Mouse (Mus musculus): Measurements from ENCODE around the gene Thtpa. TPM values are rescaled to one million over a fixed set of nuclear protein-coding genes. Genes with fewer than 3 reads are reported as not detected.

Gene Thtpa
- polyA plus RNA-seq, 1 experiment: 13.8 TPM

GRCm38 (mm10) chr14:55064481-55065370, 29.9 kb upstream of the Thtpa start:
- no peaks in the 10 kb centered on the region for H3K36me3 ChIP-seq (ENCODE audit: control insufficient read depth, insufficient read depth, low read length)
- 87% methylated on average over 35 of the region's 35 CpGs for WGBS
- no peak for TF ChIP-seq CTCF (conservative IDR thresholded peaks at IDR 0.05; ENCODE audit: insufficient read depth, insufficient read length, low read depth, low read length)
- TF ChIP-seq POLR2A (IDR thresholded peaks at IDR 0.05; ENCODE audit: low read depth, low read length): no peak

GRCm38 (mm10) chr14:55065391-55065790, 29.2 kb upstream of the Thtpa start:
- H3K4me3 ChIP-seq (ENCODE audit: insufficient read depth, low read depth, low read length): no peak overlapping the region
- 91% methylated on average over 13 of the region's 13 CpGs for WGBS
- TF ChIP-seq CTCF (conservative IDR thresholded peaks at IDR 0.05; ENCODE audit: insufficient read depth, insufficient read length, low read depth, low read length) (no peak), POLR2A (IDR thresholded peaks at IDR 0.05; ENCODE audit: low read depth, low read length) (no peak)
- H3K27me3 ChIP-seq (replicated peaks; ENCODE audit: control insufficient read depth, insufficient read depth, low read length): no peaks in the 10 kb centered on the region
- H3K4me1 ChIP-seq (ENCODE audit: control insufficient read depth, insufficient read depth, low read length): no peaks in the 10 kb centered on the region
- no peaks in the 10 kb centered on the region for H3K36me3 ChIP-seq (ENCODE audit: control insufficient read depth, insufficient read depth, low read length)
- DNase-seq: no peak
- no peak overlapping the region for H3K27ac ChIP-seq (ENCODE audit: insufficient read depth, low read depth, low read length)

More at GRCm38 (mm10) chr14:55064481-55065370, 29.9 kb upstream of the Thtpa start:
- H3K4me1 ChIP-seq (ENCODE audit: control insufficient read depth, insufficient read depth, low read length): no peaks in the 10 kb centered on the region; the same call in 1 of the 2 replicates
- no peaks in the 10 kb centered on the region for H3K27me3 ChIP-seq (replicated peaks; ENCODE audit: control insufficient read depth, insufficient read depth, low read length)
- H3K4me3 ChIP-seq (ENCODE audit: insufficient read depth, low read depth, low read length): no peak overlapping the region
- DNase-seq: no peak
- H3K27ac ChIP-seq (ENCODE audit: insufficient read depth, low read depth, low read length): no peak overlapping the region

GRCm38 (mm10) chr14:55066042-55066441, 28.5 kb upstream of the Thtpa start:
- 92% methylated on average over 8 of the region's 8 CpGs for WGBS
- no peaks in the 10 kb centered on the region for H3K27me3 ChIP-seq (replicated peaks; ENCODE audit: control insufficient read depth, insufficient read depth, low read length)
- no peak for DNase-seq
- no peak overlapping the region for H3K4me3 ChIP-seq (ENCODE audit: insufficient read depth, low read depth, low read length)
- H3K36me3 ChIP-seq (ENCODE audit: control insufficient read depth, insufficient read depth, low read length): no peaks in the 10 kb centered on the region
- H3K4me1 ChIP-seq (ENCODE audit: control insufficient read depth, insufficient read depth, low read length): no peaks in the 10 kb centered on the region
- no peak overlapping the region for H3K27ac ChIP-seq (ENCODE audit: insufficient read depth, low read depth, low read length)
- TF ChIP-seq POLR2A (IDR thresholded peaks at IDR 0.05; ENCODE audit: low read depth, low read length) (no peak), CTCF (conservative IDR thresholded peaks at IDR 0.05; ENCODE audit: insufficient read depth, insufficient read length, low read depth, low read length) (no peak)

GRCm38 (mm10) chr14:55071756-55072155, 22.8 kb upstream of the Thtpa start:
- 50% methylated on average over 19 of the region's 19 CpGs for WGBS
- Histone ChIP-seq H3K4me1 (ENCODE audit: control insufficient read depth, insufficient read depth, low read length) (no peaks in the 10 kb centered on the region), H3K4me3 (ENCODE audit: insufficient read depth, low read depth, low read length) (no peak overlapping the region), H3K36me3 (ENCODE audit: control insufficient read depth, insufficient read depth, low read length) (no peaks in the 10 kb centered on the region), H3K27ac (ENCODE audit: insufficient read depth, low read depth, low read length) (no peak overlapping the region), H3K27me3 (replicated peaks; ENCODE audit: control insufficient read depth, insufficient read depth, low read length) (no peaks in the 10 kb centered on the region)
- DNase-seq: no peak
- TF ChIP-seq POLR2A (IDR thresholded peaks at IDR 0.05; ENCODE audit: low read depth, low read length): no peak
- TF ChIP-seq CTCF (conservative IDR thresholded peaks at IDR 0.05; ENCODE audit: insufficient read depth, insufficient read length, low read depth, low read length): no peak

GRCm38 (mm10) chr14:55074416-55074815, 20.2 kb upstream of the Thtpa start:
- no peak for TF ChIP-seq POLR2A (IDR thresholded peaks at IDR 0.05; ENCODE audit: low read depth, low read length)
- TF ChIP-seq CTCF (conservative IDR thresholded peaks at IDR 0.05; ENCODE audit: insufficient read depth, insufficient read length, low read depth, low read length): no peak
- Histone ChIP-seq H3K27ac (ENCODE audit: insufficient read depth, low read depth, low read length) (no peak overlapping the region), H3K27me3 (replicated peaks; ENCODE audit: control insufficient read depth, insufficient read depth, low read length) (no peaks in the 10 kb centered on the region), H3K4me1 (ENCODE audit: control insufficient read depth, insufficient read depth, low read length) (no peaks in the 10 kb centered on the region), H3K4me3 (ENCODE audit: insufficient read depth, low read depth, low read length) (no peak overlapping the region), H3K36me3 (ENCODE audit: control insufficient read depth, insufficient read depth, low read length) (no peaks in the 10 kb centered on the region)
- no peak for DNase-seq
- WGBS: 94% methylated on average over 12 of the region's 12 CpGs

GRCm38 (mm10) chr14:55076224-55076623, 18.4 kb upstream of the Thtpa start:
- H3K4me1 ChIP-seq (ENCODE audit: control insufficient read depth, insufficient read depth, low read length): no peaks in the 10 kb centered on the region
- 51% methylated on average over 6 of the region's 6 CpGs for WGBS
- no peaks in the 10 kb centered on the region for H3K27me3 ChIP-seq (replicated peaks; ENCODE audit: control insufficient read depth, insufficient read depth, low read length)
- H3K27ac ChIP-seq (ENCODE audit: insufficient read depth, low read depth, low read length): no peak overlapping the region
- no peak overlapping the region for H3K4me3 ChIP-seq (ENCODE audit: insufficient read depth, low read depth, low read length)
- no peaks in the 10 kb centered on the region for H3K36me3 ChIP-seq (ENCODE audit: control insufficient read depth, insufficient read depth, low read length)
- TF ChIP-seq CTCF (conservative IDR thresholded peaks at IDR 0.05; ENCODE audit: insufficient read depth, insufficient read length, low read depth, low read length) (no peak), POLR2A (IDR thresholded peaks at IDR 0.05; ENCODE audit: low read depth, low read length) (no peak)
- DNase-seq: no peak

- Histone ChIP-seq H3K27me3 (replicated peaks; ENCODE audit: control insufficient read depth, insufficient read depth, low read length) (no peaks in the 10 kb centered on the region), H3K4me1 (ENCODE audit: control insufficient read depth, insufficient read depth, low read length) (no peaks in the 10 kb centered on the region), H3K4me3 (ENCODE audit: insufficient read depth, low read depth, low read length) (no peak overlapping the region), H3K27ac (ENCODE audit: insufficient read depth, low read depth, low read length) (no peak overlapping the region), H3K36me3 (ENCODE audit: control insufficient read depth, insufficient read depth, low read length) (no peaks in the 10 kb centered on the region)
- TF ChIP-seq POLR2A (IDR thresholded peaks at IDR 0.05; ENCODE audit: low read depth, low read length) (no peak), CTCF (conservative IDR thresholded peaks at IDR 0.05; ENCODE audit: insufficient read depth, insufficient read length, low read depth, low read length) (no peak)
- 77% methylated on average over 3 of the region's 3 CpGs for WGBS
- DNase-seq: no peak
Measured at GRCm38 (mm10) chr14:55076956-55077355, 17.6 kb upstream of the Thtpa start.
